Mouse (Mus musculus): ENCODE results near the gene Gtdc1.

Gene Gtdc1

GRCm38 (mm10) chr2:44571810-44572209 is 355.6 kb downstream of the Gtdc1 start:
- no peak for DNase-seq

- DNase-seq, result no peak
These were observed 356.3 kb downstream of the Gtdc1 start for GRCm38 (mm10) chr2:44571156-44571555.

DNA sequence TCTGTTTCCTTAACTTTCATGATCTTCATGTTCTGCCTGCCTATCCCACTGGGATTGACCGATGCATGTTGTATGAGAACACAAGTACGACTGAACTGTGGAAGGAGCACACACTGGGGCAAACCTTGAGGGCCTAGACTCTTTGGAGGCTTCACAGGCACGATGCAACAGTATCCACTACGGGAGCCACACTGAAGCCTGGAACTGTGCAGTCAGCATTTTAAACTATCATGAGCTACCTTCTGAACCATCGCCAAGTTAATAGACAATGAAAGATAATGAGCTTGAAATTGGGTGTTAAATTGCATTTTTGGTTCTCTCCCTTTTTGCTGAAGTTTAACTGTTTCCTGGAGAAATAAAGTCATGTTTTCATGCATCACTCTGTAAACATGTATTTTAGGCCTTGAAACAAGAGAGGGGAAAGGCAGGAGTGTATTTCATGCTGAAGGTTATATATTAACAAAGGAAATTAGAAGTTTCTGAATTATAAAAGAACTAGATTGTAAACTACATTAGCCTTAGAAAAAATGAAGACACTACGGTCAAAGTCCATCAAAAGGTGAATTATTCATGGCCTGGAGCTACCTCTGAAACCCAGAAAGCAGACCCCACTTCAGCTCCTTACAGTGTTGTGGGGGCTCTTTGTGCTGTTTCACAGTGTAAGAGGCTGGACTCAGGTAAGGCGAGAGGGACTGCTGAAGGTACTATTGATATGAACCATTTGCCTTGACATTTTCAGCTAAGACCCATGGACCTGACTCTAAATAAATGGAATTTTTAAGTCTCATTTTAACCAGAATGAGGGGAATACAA is 358.1 kb downstream of the Gtdc1 start:
- DNase-seq, result no peak

- peak; percentile 64 for DNase-seq
These were observed 362.4 kb downstream of the Gtdc1 start for GRCm38 (mm10) chr2:44564776-44565692.

DNA sequence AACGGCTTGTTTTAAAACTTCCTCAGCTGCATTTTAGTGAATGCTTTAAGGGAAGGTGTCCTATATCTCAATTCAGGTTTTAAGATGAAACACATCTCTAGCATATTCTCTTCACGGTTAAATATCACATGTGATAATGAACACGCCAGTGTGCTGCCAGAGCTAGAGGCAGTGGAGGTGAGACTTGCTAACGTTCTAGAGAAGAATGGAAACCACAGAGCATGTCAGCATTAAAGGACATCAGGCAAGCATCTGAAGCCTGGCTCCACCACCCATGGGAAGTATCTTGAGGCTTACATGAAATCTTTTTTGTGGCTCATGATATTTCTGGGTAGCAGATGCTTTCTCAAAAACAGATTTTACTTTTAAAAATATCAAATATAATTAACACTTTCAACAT is 365.7 kb downstream of the Gtdc1 start:
- no peak for DNase-seq

GRCm38 (mm10) chr2:44559242-44559944 is 368.1 kb downstream of the Gtdc1 start:
- no peak for DNase-seq

- no peak for DNase-seq
These were observed 369.7 kb downstream of the Gtdc1 start for GRCm38 (mm10) chr2:44557669-44558281.

DNA sequence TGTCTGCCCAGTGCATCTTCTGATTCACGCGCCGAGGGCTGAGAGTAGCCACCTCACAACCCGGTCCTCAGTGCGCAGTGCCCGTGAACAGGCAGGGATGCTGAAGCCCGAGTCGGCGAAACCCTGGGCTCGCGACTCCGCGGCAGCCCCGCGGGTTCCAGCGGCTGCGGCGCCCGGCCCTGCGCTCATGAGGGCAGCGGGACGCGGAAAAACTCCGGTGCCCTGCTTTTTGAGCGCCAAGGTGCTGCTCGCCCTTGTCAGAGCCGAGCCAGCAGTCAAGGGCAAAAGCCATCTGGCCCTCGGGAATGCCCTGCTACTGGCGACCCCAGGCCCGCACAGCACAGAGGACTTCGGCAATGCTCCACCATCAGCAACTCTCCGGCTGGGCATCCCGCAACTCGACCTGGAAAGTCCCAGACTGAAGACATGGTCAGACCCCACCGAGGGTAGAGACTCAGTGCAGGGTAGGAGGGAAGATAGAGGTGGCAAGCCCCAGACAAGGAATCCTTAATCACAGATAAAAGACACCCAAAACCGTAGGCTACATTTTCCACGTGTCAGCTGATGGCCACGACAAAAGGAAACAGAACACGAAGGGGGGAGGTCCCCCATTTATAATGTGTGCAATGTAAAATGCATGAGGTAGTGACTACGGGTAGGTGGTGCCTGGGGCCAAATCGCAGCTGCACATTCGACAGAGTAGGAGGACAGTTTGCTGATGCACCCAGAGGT is 370.4 kb downstream of the Gtdc1 start:
- DNase-seq, result peak; percentile 45

- no peak for DNase-seq
These were observed 372.7 kb downstream of the Gtdc1 start for GRCm38 (mm10) chr2:44554716-44555115.

GRCm38 (mm10) chr2:44549311-44549710 is 378.1 kb downstream of the Gtdc1 start:
- no peak for DNase-seq

DNA sequence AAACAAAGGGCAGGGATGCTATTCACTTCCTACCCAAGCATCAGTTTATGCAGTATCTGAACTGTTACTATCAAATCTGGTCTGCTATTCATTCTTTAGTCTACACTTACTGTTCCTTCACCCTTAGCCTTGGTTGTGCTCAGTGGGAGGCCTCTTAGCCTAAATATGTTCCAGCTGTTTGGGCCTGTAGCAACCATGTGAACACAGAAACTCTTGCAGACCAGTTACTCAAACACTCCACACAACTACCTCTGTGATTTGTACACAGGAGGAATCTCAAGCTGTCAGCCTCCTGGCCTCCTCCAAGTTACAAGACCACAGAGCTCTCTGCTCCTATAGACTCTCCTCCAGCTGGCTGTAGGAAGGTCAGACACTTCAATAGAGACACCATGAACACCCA is 384.7 kb downstream of the Gtdc1 start:
- DNase-seq, result no peak

- DNase-seq, result no peak
These were observed 385.7 kb downstream of the Gtdc1 start for GRCm38 (mm10) chr2:44541726-44542125.

DNA sequence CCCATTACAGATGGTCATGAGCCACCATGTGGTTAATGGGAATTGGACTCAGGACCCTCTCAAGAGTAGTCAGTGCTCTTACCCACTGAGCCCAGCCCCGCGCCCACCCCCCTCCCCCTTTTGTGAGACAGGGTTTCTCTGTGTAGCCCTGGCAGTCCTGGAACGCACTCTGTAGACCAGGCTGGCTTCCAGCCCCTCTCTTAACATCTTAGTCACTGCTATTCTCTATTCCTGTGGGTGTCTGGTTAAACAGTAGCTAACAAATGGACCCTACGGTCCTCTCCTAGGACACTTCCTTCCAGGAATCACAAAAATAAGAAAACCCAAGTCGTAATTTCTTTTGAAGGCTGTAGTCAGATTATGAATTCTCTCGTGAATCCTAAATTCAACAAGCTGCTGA is 386.6 kb downstream of the Gtdc1 start:
- no peak for DNase-seq

DNA sequence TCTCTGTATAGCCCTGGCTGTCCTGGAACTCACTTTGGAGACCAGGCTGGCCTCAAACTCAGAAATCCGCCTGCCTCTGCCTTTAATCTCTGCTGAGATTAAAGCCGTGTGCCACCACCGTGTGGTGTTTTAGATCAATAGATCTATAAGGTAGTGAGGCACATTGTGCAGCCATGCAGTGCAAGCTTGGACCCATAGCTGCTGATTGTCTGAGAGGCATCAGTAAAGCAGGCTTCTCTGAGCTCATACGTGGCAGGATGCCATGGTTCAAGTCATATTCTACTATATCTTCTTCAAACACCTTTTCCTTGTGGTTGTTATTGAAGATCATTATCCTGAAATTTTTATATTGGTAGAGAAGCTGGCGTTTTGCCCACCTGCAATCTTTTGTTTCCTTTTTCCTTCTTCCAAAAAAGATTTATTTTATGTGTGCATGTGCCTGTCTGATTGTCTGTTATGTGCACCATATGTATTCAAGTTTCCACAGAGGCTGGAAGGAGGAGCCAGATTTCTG is 388.3 kb downstream of the Gtdc1 start:
- no peak for DNase-seq

GRCm38 (mm10) chr2:44538135-44538534 is 389.3 kb downstream of the Gtdc1 start:
- DNase-seq, result no peak

GRCm38 (mm10) chr2:44535760-44536159 is 391.7 kb downstream of the Gtdc1 start:
- no peak for DNase-seq

DNA sequence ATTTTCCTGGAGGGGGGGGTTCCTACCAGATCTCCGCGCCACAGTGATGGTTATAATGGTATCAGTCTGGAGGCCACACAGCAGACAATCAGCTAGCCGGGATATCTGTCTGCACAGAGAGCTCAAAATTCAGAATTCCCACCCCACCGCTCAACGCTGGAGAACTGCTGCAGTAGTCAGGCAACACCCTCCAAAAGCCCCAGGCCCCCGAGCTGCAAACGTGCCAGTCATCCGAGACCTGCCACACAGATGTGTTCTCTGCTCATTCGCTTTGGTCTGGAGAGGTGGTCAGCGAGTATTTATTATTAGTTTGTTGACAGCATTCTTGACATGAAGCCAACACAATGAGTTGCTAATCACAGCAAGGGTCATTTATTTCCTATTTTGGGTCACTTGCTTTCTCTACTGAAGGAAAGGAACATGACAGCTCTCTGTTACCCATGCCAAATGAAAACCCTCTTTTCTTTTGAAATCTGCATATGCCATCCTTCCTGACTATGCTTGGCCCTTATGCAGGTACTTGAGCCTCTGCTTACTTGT is 392.3 kb downstream of the Gtdc1 start:
- no peak for DNase-seq

GRCm38 (mm10) chr2:44526110-44527032 is 401.1 kb downstream of the Gtdc1 start:
- DNase-seq, result peak; percentile 77

- DNase-seq, result no peak
These were observed 402.1 kb downstream of the Gtdc1 start for GRCm38 (mm10) chr2:44525187-44525919.

GRCm38 (mm10) chr2:44519236-44519635 is 408.2 kb downstream of the Gtdc1 start:
- no peak for DNase-seq

All from layer of hippocampus, adult 9-11 months (tissue).